Mouse (Mus musculus): ENCODE results near the gene Rdm1.
"Not testable (repeated sequence)": the region's sequence is repeated elsewhere in the genome, so short reads cannot be mapped to it uniquely, and the experiment has no call there.

The Rdm1 gene

GRCm38 (mm10) chr11:101616948-101617767, 9.8 kb upstream of the Rdm1 start:
- DNase-seq: no peak

GRCm38 (mm10) chr11:101617849-101618248, 9.1 kb upstream of the Rdm1 start:
- no peak for DNase-seq

- DNase-seq: no peak
Observed at GRCm38 (mm10) chr11:101618596-101618995, 8.4 kb upstream of the Rdm1 start.

GRCm38 (mm10) chr11:101620022-101620655, 6.9 kb upstream of the Rdm1 start:
- not testable (repeated sequence) for DNase-seq

GRCm38 (mm10) chr11:101626649-101626994, 373 bp upstream of the Rdm1 start:
- DNase-seq: no peak

GRCm38 (mm10) chr11:101627857-101628559, 1.0 kb downstream of the Rdm1 start:
- peak; percentile 78 to 84 for DNase-seq

- DNase-seq: not testable (repeated sequence)
Observed at GRCm38 (mm10) chr11:101628733-101629417, 1.9 kb downstream of the Rdm1 start.

GRCm38 (mm10) chr11:101635660-101636059, 8.7 kb downstream of the Rdm1 start:
- DNase-seq: no peak

GRCm38 (mm10) chr11:101639761-101640160, 12.8 kb downstream of the Rdm1 start:
- DNase-seq: no peak

- DNase-seq: peak; percentile 89 to 92
Observed at GRCm38 (mm10) chr11:101640857-101641709, 14.1 kb downstream of the Rdm1 start.

GRCm38 (mm10) chr11:101641710-101642642, 15.0 kb downstream of the Rdm1 start:
- peak; percentile 38 to 44 for DNase-seq

- no peak for DNase-seq
Observed at GRCm38 (mm10) chr11:101642931-101643330, 15.9 kb downstream of the Rdm1 start.

- no peak for DNase-seq
Observed at GRCm38 (mm10) chr11:101644591-101644990, 17.6 kb downstream of the Rdm1 start.

GRCm38 (mm10) chr11:101645043-101645410, 18.0 kb downstream of the Rdm1 start:
- not testable (repeated sequence) for DNase-seq

GRCm38 (mm10) chr11:101645411-101646282, 18.7 kb downstream of the Rdm1 start:
- DNase-seq: peak; percentile 84 to 85

GRCm38 (mm10) chr11:101646283-101646794, 19.3 kb downstream of the Rdm1 start:
- not testable (repeated sequence) for DNase-seq

- not testable (repeated sequence) for DNase-seq
Observed at GRCm38 (mm10) chr11:101647093-101647492, 20.1 kb downstream of the Rdm1 start.

GRCm38 (mm10) chr11:101656356-101656755, 29.4 kb downstream of the Rdm1 start:
- DNase-seq: no peak

- no peak for DNase-seq
Observed at GRCm38 (mm10) chr11:101657528-101657885, 30.5 kb downstream of the Rdm1 start.

All from cerebellum, postnatal 25 days (tissue).